Mouse (Mus musculus) monocyte, adult 2 months (primary cell): ENCODE results near the gene Cyb5b.
"Not testable (repeated sequence)": the region's sequence is repeated elsewhere in the genome, so short reads cannot be mapped to it uniquely, and the experiment has no call there.

Source experiments
- DNase-seq, 2 experiments: peaks; one replicate each; pipeline ENCODE4 v3.0.0; 2022; ENCODE audit warnings: low spot score in 2 of 2, low read depth in 1 of 2

Cyb5b gene

GRCm38 (mm10) chr8:107165745-107166144 lies 15.3 kb downstream of the Cyb5b start:
- DNase-seq, result no peak

GRCm38 (mm10) chr8:107167848-107168247 lies 17.4 kb downstream of the Cyb5b start:
- DNase-seq, result no peak

DNA sequence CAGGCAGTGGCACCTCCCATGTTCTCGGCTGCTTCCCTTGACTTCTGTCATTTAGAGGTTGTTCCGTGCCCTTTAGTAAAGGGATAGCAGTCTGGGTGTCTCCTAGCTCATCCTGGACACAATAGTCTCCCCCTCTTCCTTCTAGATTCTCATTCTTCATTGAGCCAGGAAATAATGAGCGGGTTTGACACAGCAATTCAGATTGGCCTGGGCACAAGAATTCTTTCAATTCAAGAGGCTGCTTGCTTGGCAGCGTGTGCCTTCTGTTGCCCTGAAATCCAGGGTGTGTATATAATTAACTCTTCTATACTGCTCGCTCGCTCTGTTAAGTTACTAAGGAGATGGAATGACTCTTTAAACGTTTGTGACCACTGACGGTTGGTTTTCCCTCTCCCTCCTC lies 21.7 kb downstream of the Cyb5b start:
- no peak for DNase-seq

GRCm38 (mm10) chr8:107172969-107173645 lies 22.7 kb downstream of the Cyb5b start:
- DNase-seq, result no peak

GRCm38 (mm10) chr8:107181122-107181521 lies 30.7 kb downstream of the Cyb5b start:
- DNase-seq, result no peak

- no peak for DNase-seq
Observed at GRCm38 (mm10) chr8:107184996-107185395, 34.6 kb downstream of the Cyb5b start.

- DNase-seq, result no peak
Observed at GRCm38 (mm10) chr8:107186659-107187390, 36.4 kb downstream of the Cyb5b start.

GRCm38 (mm10) chr8:107187631-107188030 lies 37.2 kb downstream of the Cyb5b start:
- no peak for DNase-seq

- no peak for DNase-seq
Observed at GRCm38 (mm10) chr8:107192631-107193030, 42.2 kb downstream of the Cyb5b start.

GRCm38 (mm10) chr8:107193331-107193730 lies 42.9 kb downstream of the Cyb5b start:
- DNase-seq, result no peak

DNA sequence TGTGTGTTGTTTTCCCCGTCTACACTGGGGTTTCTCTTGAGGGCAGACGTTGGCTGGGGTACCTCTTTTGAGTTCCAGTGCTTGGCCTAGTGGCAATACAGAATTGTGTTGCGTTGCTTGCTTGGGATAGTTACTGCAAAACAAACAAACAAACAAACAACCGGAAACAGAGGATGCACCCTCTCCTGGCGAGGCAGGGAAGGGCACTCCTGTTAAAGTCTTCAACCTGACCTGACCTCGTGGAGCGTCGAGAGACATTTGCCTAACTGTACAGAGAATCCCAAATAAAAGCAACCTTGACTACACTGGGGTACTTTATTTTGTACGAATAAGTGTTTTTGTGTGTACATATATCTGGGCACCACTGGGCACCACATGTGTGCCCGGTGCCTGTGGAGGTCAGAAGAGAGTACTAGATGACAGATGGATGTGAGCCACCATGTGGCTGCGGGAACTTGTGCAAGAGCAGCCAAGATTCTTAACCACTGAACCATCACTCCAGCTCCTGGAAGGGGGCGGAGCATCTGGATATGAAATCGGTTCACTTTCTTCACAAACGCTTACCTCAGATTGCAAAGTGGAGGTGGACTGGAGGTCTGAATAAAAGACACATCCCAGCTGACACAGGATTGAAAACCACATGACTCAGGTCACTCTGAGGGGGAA lies 44.5 kb downstream of the Cyb5b start:
- no peak for DNase-seq

DNA sequence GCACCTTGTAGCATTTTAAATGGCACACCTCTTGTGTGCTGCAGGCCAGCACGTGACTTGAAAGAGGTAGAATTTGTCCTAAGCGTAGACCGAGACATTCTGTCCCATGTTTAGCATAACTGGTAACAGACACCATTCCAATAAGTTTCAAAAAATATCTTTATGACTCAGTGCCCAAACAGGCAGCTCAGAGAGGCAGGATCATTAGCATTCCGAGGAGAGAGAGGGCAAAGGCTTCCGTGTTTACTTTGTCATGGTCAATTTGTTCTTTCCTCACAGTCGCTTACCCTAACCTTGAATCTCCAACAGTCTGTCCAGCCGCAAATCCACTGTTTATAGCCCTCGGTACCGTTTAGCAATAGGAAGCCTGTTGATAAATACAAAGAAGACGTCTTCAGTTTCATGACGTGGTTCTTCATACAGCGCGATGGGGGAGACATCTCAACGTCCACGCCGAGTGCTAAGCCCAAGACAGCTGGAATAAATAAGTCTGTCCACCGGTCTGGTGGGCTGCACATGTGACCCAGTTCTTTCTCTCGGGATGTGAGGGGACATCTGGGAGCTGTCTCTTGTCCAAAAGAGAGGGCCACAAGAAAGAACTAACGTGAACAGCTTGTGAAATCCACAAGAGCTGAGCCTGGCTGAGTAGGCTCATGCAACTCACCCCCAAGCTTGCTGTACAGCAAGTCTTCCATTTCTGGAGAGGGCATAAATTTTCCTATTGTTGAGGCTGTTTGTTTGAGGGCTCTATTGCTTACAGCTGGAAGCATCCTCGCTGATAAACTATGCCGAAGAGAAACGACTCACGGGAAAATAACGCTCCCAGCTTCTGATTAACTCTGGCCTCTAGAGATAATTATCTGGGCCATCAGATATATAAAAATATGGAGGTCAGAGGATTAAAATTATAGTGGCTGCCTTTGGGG lies 47.7 kb downstream of the Cyb5b start:
- no peak for DNase-seq

DNA sequence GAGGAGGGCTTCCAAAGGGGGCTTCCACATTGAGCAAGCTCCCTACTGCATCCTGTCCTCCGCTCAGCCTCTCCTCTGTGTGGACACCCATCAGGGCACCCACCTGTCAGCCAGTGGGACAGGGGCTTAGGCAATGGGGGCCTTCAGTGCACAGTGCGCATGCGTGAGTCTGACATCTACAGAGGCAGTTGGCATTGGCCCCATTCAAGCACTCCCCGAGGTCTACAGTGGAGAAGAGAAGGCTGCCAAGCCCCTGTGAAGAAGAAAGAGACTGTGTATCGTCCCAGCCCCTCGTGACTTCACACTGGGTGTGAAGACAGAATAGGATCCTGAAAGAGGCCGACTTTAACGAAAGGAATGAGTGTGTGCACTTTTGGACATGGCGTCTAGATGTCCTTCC lies 54.7 kb downstream of the Cyb5b start:
- no peak for DNase-seq

GRCm38 (mm10) chr8:107205701-107206561 lies 55.5 kb downstream of the Cyb5b start:
- no peak for DNase-seq

DNA sequence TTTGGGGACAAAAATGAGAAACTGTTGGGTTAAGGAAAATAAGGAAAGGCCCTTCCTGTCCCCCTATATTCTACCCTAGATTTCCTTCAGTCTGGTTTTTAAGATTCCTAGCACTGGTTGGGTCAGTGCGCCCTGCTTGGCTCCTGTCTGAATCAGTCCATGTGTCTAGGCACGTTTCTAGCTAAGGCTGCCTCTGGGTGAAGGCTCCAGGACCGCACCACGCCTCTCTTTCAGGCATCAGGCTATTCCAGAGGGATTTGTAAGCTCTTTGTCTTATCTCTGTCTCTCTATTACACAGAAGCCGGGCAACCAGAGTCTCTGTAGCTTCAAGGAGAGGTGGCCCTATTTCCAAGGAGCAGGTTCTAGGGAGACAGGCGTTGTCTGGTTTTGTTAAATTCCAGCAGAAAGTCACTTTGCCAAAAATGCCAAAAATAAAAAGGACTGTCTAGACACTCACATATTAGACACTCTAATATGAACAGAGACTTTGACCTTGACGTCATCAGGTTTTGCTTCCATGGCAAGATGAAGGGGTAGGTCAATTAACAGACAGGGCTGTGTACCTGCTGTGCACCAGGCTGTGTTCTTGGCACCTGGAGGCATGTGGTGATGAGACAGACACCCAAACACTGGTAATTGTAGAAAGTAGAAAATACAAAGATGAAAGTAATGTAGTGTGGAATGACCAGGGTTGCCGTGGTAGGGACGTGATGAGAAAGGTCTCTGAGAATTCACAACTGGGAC lies 56.5 kb downstream of the Cyb5b start:
- DNase-seq, result no peak

GRCm38 (mm10) chr8:107209185-107209584 lies 58.7 kb downstream of the Cyb5b start:
- DNase-seq, result no peak

DNA sequence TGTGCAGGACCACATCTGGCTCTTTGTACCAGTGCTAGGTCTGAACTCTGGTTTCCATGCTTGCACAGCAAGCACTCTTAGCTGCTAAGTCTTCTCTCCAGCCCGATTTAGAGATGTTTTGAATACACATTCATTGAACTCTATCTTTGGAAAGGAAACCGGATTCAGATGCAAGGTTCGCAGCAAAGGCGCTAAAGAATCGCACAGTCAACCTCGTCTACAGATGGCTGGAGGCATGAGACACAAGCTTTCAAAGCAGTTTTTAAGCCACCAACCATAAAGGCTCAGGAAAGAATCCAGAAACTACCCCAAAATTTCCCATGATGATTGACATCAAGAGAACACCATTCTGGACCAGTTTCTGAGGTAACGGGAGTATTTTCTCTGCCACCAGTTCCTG lies 61.6 kb downstream of the Cyb5b start:
- no peak for DNase-seq

DNA sequence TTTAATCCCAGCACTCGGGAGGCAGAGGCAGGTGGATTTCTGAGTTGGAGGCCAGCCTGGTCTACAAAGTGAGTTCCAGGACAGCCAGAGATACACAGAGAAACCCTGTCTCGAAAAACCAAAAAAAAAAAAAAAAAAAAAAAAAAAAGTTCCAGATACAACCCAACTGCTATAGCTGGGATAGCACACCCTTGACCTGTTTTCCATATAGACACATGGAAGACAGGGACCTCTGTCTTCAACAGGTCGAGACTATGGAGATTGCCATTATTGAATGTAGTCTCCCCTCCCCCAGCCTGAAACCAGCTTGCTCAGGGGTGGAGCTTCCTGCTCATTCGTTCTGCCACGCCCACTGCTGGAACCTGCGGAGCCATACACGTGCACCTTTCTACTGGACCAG lies 66.8 kb downstream of the Cyb5b start:
- not testable (repeated sequence) for DNase-seq

- DNase-seq, result no peak
Observed at GRCm38 (mm10) chr8:107218091-107218490, 67.7 kb downstream of the Cyb5b start.

GRCm38 (mm10) chr8:107219078-107219477 lies 68.6 kb downstream of the Cyb5b start:
- DNase-seq, result no peak
